Mouse (Mus musculus) heart, postnatal 0 days (tissue): ENCODE measurements at regions not wholly inside any gene's neighbourhood (a gene's known extent, or its start where the extent isn't known, plus 50 kb on each side); places are given as distances from the start of the nearest gene placed in this dataset.

Source experiments
- CTCF ChIP-seq: IDR thresholded peaks from 2 replicates; pipeline ENCODE4 v1.5.1; 2016; ENCODE audit warnings: antibody characterized with exemption, control low read depth, low read depth
- EP300 ChIP-seq: IDR thresholded peaks from 2 replicates; pipeline ENCODE4 v1.6.1; 2016; ENCODE audit warnings: antibody characterized with exemption, low read depth

- no peak for TF ChIP-seq CTCF
- no peak for TF ChIP-seq EP300
Observed at GRCm38 (mm10) chr14:106007769-106008168, 98.2 kb upstream of the Trim52 start.
